Mouse (Mus musculus): ENCODE results near the gene Acot2. TPM values are rescaled to one million over a fixed set of nuclear protein-coding genes. Genes with fewer than 3 reads are reported as not detected.
A peak's percentile ranks its signal among the peaks of the same experiment; 100 is the strongest.

Acot2 gene
- total and polyA plus RNA-seq, 2 experiments from 2014 or later = 228 to 309 TPM

DNA sequence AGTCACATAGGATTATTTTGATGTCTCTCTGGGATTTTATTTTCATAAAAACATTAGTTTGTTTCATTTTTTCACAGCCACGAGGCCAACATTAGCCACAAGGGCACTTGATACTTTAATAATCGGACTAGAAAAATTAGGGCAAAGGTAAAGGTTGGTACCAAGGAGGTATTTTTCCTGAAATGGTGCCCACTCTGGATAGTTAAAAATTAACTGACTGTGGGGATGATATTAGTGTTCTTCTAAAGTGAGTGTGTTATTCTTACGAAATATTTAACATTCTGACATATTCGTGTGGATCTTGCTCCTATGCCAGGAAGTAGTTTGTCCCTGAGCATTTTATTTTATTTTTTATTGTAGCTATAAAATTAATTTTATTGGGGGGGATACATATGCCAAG, 6.0 kb upstream of the Acot2 start:
- WGBS = 82% methylated on average over 4 of the region's 4 CpGs
- H3K4me1 ChIP-seq (ENCODE audit: control insufficient read depth, insufficient read depth) = peaks cover 8% of the 10 kb centered on the region
- H3K9me3 ChIP-seq (replicated peaks; ENCODE audit: control insufficient read depth, low read length) = no peaks in the 10 kb centered on the region
- no peak overlapping the region for H3K9ac ChIP-seq (replicated peaks; ENCODE audit: low read depth, low read length)
- DNase-seq (ENCODE audit: low spot score) (no peak), ATAC-seq (ENCODE audit: insufficient read depth, low read depth) (no peak)
- no peak overlapping the region for H3K4me3 ChIP-seq (ENCODE audit: low read depth, low read length)
- H3K4me2 ChIP-seq (ENCODE audit: low read depth, low read length) = no peak overlapping the region
- H3K27ac ChIP-seq (ENCODE audit: low read depth) = no peak overlapping the region
- TF ChIP-seq EP300 (IDR thresholded peaks at IDR 0.05; ENCODE audit: low read depth) = no peak
- no peak for TF ChIP-seq CTCF (IDR thresholded peaks at IDR 0.05; ENCODE audit: low read depth)
- H3K27me3 ChIP-seq (ENCODE audit: control insufficient read depth, insufficient read depth, low read length) = no peaks in the 10 kb centered on the region
- H3K36me3 ChIP-seq (replicated peaks; ENCODE audit: control insufficient read depth, insufficient read depth, low read length) = no peaks in the 10 kb centered on the region

DNA sequence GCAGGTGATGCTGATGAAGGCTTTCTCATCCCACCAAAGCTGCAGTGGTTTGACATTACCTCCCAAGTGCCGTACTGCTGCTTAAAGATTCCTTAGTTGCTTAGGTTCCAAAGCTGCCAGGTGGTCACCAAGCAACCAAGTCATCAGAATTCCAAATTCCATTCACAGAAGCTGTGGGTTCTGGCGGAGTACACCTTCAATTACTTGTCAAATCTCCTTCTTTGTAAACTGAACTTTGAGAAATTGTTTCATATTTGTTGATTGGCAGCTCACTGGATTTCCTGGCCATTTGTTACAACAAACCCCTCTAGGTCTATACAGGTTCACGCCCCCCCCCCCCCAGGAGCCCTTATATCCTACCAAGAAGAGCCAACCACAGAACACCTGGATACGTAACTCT, 2.9 kb upstream of the Acot2 start, which contains the start of gene Heatr4:
TSS of gene Heatr4 (minus strand) at position 101 of the 400 bp plus-strand sequence.
- peaks cover 22% of the 10 kb centered on the region for H3K4me1 ChIP-seq (ENCODE audit: control insufficient read depth, insufficient read depth)
- no peaks in the 10 kb centered on the region for H3K36me3 ChIP-seq (replicated peaks; ENCODE audit: control insufficient read depth, insufficient read depth, low read length)
- no peak for ATAC-seq (ENCODE audit: insufficient read depth, low read depth)
- WGBS = 89% methylated on average over 4 of the region's 4 CpGs
- no peak within 1 kb of the TSS for H3K4me2 ChIP-seq (ENCODE audit: low read depth, low read length)
- no peak within 1 kb of the TSS for H3K27ac ChIP-seq (ENCODE audit: low read depth)
- no peaks in the 10 kb centered on the region for H3K9me3 ChIP-seq (replicated peaks; ENCODE audit: control insufficient read depth, low read length)
- no peak for TF ChIP-seq CTCF (IDR thresholded peaks at IDR 0.05; ENCODE audit: low read depth)
- TF ChIP-seq EP300 (IDR thresholded peaks at IDR 0.05; ENCODE audit: low read depth) = no peak
- no peak within 1 kb of the TSS for H3K9ac ChIP-seq (replicated peaks; ENCODE audit: low read depth, low read length)
- H3K27me3 ChIP-seq (ENCODE audit: control insufficient read depth, insufficient read depth, low read length) = no peaks in the 10 kb centered on the region
- no peak within 1 kb of the TSS for H3K4me3 ChIP-seq (ENCODE audit: low read depth, low read length)
- no peak for DNase-seq (ENCODE audit: low spot score)

DNA sequence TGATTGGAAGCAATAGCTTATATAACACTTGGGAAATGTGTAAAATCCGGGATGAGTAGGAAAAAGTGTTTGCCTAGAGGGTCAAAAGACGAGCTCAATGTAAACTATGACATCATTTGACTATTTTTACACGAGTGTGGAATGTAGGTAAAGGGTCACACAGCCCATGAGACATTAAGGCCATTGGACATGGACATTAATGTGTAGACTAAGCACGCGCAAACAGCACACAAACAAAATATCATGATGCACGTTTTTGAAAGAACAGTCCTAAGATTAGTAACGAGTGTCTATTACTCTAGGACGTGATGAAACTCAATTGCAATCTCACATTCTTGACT, 449 bp upstream of the Acot2 start:
- H3K36me3 ChIP-seq (replicated peaks; ENCODE audit: control insufficient read depth, insufficient read depth, low read length) = 0 out of 2 replicates have a peak, but pooled peaks cover 11% of the 10 kb centered on the region
- no peak for TF ChIP-seq CTCF (IDR thresholded peaks at IDR 0.05; ENCODE audit: low read depth)
- TF ChIP-seq EP300 (IDR thresholded peaks at IDR 0.05; ENCODE audit: low read depth) = peak; percentile 84
- 7% methylated on average over 8 of the region's 8 CpGs for WGBS
- H3K4me2 ChIP-seq (ENCODE audit: low read depth, low read length) = peak overlapping the region; percentile 75
- ATAC-seq (ENCODE audit: insufficient read depth, low read depth) = peak; percentile 73
- DNase-seq (ENCODE audit: low spot score) = peak; percentile 73
- peak overlapping the region; percentile 69 for H3K4me3 ChIP-seq (ENCODE audit: low read depth, low read length)
- peak overlapping the region; percentile 89; the same call in 1 of the 2 replicates for H3K9ac ChIP-seq (replicated peaks; ENCODE audit: low read depth, low read length)
- H3K27ac ChIP-seq (ENCODE audit: low read depth) = peak overlapping the region; percentile 100
- no peaks in the 10 kb centered on the region for H3K27me3 ChIP-seq (ENCODE audit: control insufficient read depth, insufficient read depth, low read length)
- no peaks in the 10 kb centered on the region for H3K9me3 ChIP-seq (replicated peaks; ENCODE audit: control insufficient read depth, low read length)
- peaks cover 22% of the 10 kb centered on the region for H3K4me1 ChIP-seq (ENCODE audit: control insufficient read depth, insufficient read depth)

DNA sequence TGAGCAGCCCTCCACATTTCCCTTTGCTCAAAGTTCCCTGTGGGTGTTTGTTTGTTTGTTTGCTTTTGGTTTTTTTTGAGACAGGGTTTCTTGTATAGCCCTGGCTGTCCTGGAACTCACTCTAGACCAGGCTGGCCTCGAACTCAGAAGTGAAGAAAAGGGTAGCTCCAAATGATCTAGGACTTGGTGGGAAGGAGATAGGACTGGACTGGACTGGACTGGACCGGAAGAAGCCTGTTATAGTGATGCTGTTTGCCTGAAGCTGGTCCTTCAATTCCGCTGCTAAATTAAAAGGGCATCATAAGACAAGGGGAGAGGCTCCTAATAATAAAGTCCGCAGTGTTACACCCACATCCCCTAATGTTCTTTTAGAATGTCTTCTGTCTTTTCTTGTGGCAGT, 822 bp downstream of the Acot2 start:
- H3K9ac ChIP-seq (replicated peaks; ENCODE audit: low read depth, low read length) = peak overlapping the region; percentile 89
- H3K4me1 ChIP-seq (ENCODE audit: control insufficient read depth, insufficient read depth) = peaks cover 22% of the 10 kb centered on the region
- peaks cover 15% of the 10 kb centered on the region; the same call in 1 of the 2 replicates for H3K36me3 ChIP-seq (replicated peaks; ENCODE audit: control insufficient read depth, insufficient read depth, low read length)
- H3K9me3 ChIP-seq (replicated peaks; ENCODE audit: control insufficient read depth, low read length) = no peaks in the 10 kb centered on the region
- no peak for TF ChIP-seq CTCF (IDR thresholded peaks at IDR 0.05; ENCODE audit: low read depth)
- no peak for TF ChIP-seq EP300 (IDR thresholded peaks at IDR 0.05; ENCODE audit: low read depth)
- H3K4me2 ChIP-seq (ENCODE audit: low read depth, low read length) = peak overlapping the region; percentile 75
- H3K4me3 ChIP-seq (ENCODE audit: low read depth, low read length) = peak overlapping the region; percentile 69
- WGBS = 60% methylated on average over 4 of the region's 4 CpGs
- H3K27me3 ChIP-seq (ENCODE audit: control insufficient read depth, insufficient read depth, low read length) = no peaks in the 10 kb centered on the region
- DNase-seq (ENCODE audit: low spot score) (peak; percentile 36), ATAC-seq (ENCODE audit: insufficient read depth, low read depth) (no peak; the same call in 1 of the 2 replicates)
- peak overlapping the region; percentile 100 for H3K27ac ChIP-seq (ENCODE audit: low read depth)

DNA sequence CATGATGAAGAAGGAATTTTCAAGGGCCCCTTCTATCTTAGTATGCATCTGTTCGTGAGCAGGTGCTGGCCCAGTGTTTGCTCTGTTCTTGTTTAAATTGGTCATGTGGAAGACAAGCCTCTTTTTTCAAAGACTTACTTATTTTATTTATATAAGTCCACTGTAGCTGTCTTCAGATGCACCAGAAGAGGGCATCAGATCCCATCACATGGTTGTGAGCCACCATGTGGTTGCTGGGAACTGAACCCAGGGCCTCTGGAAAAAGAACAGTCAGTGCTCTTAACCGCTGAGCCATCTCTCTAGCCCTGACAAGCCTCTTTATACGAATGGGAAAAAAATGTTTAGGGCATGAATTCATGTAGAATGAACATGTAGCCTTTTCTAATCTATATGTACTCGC, 1.7 kb downstream of the Acot2 start:
- DNase-seq (ENCODE audit: low spot score) (no peak), ATAC-seq (ENCODE audit: insufficient read depth, low read depth) (no peak)
- Histone ChIP-seq H3K27ac (ENCODE audit: low read depth) (no peak overlapping the region), H3K27me3 (ENCODE audit: control insufficient read depth, insufficient read depth, low read length) (no peaks in the 10 kb centered on the region), H3K4me2 (ENCODE audit: low read depth, low read length) (peak overlapping the region; percentile 75), H3K9me3 (replicated peaks; ENCODE audit: control insufficient read depth, low read length) (no peaks in the 10 kb centered on the region), H3K4me1 (ENCODE audit: control insufficient read depth, insufficient read depth) (peaks cover 22% of the 10 kb centered on the region), H3K9ac (replicated peaks; ENCODE audit: low read depth, low read length) (no peak overlapping the region), H3K36me3 (replicated peaks; ENCODE audit: control insufficient read depth, insufficient read depth, low read length) (peaks cover 22% of the 10 kb centered on the region), H3K4me3 (ENCODE audit: low read depth, low read length) (peak overlapping the region; percentile 69; the same call in 1 of the 2 replicates)
- WGBS = 96% methylated on average over 4 of the region's 4 CpGs
- TF ChIP-seq EP300 (IDR thresholded peaks at IDR 0.05; ENCODE audit: low read depth) = no peak
- no peak for TF ChIP-seq CTCF (IDR thresholded peaks at IDR 0.05; ENCODE audit: low read depth)

DNA sequence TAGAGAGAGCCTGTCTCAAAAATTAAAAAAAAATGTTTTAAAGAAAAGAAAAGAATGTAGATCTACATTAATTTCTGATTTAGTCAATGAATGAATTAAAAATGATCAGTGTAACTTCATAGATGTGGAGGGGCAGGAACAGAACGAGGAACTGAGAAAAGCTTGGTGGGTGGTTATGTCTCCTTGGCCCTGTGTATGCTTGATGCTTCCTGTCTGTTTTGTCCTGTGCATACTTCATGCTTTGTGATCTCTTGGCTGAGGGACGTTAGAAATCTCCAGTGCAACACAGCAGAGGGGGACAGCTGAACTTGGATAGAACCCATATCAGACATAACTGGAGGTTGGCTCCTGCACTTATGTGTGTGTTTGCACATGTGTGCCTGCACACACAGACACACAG, 9.6 kb downstream of the Acot2 start:
- TF ChIP-seq CTCF (IDR thresholded peaks at IDR 0.05; ENCODE audit: low read depth) (no peak), EP300 (IDR thresholded peaks at IDR 0.05; ENCODE audit: low read depth) (no peak)
- Histone ChIP-seq H3K36me3 (replicated peaks; ENCODE audit: control insufficient read depth, insufficient read depth, low read length) (peaks cover 13% of the 10 kb centered on the region), H3K4me2 (ENCODE audit: low read depth, low read length) (no peak overlapping the region), H3K27ac (ENCODE audit: low read depth) (no peak overlapping the region), H3K9ac (replicated peaks; ENCODE audit: low read depth, low read length) (no peak overlapping the region), H3K27me3 (ENCODE audit: control insufficient read depth, insufficient read depth, low read length) (no peaks in the 10 kb centered on the region), H3K9me3 (replicated peaks; ENCODE audit: control insufficient read depth, low read length) (no peaks in the 10 kb centered on the region; the same call in 1 of the 2 replicates), H3K4me1 (ENCODE audit: control insufficient read depth, insufficient read depth) (peaks cover 20% of the 10 kb centered on the region), H3K4me3 (ENCODE audit: low read depth, low read length) (no peak overlapping the region)
- ATAC-seq (ENCODE audit: insufficient read depth, low read depth) (no peak), DNase-seq (ENCODE audit: low spot score) (no peak)
- WGBS = 45% methylated on average over 2 of the region's 2 CpGs
